Comparison of ENCODE assay signal across 8 mouse cellular contexts in genomic region chr5:109751391-109752071, GRCm38 (mm10). TPM values are rescaled to one million over a fixed set of nuclear protein-coding genes. Genes with fewer than 3 reads are reported as not detected.
DNase-seq lines count a peak whose midpoint lies in the region; ATAC-seq and TF ChIP-seq lines count a peak whose summit lies in the region.
"Not testable (repeated sequence)": the region's sequence is repeated elsewhere in the genome, so short reads cannot be mapped to it uniquely, and the experiment has no call there.

Gene 4930522L14Rik (minus strand): TSS chr5:109751886.

- peak; percentile 96 for ATAC-seq in megakaryocyte, adult 5-6 weeks (ENCODE audit: poor library complexity, severe bottlenecking)

- intact Hi-C loops in gastrocnemius, adult 2 months (cut with DNase I): not testable (repeated sequence)

- peak within 1 kb of the TSS; percentile 59 for H3K4me3 ChIP-seq in cortical plate, adult 2 months (ENCODE audit: insufficient read depth, low read length)
- H3K4me3 ChIP-seq in gastrocnemius, adult 2 months: peak within 1 kb of the TSS; percentile 83

- not testable (repeated sequence) for TF ChIP-seq POLR2A in cortical plate, adult 2 months (IDR thresholded peaks at IDR 0.05; ENCODE audit: extremely low read depth, insufficient read depth, low read length)

- DNase-seq in ZHBTc4 (ENCODE audit: low read depth, low spot score): peak; percentile 90
- peak; percentile 69 for DNase-seq in gastrocnemius, adult 2 months
- peak; percentile 77 for DNase-seq in induced T-regulatory cell, adult 2 months (ENCODE audit: low read depth)
- DNase-seq in left cerebral cortex, adult 8-10 months (ENCODE audit: low spot score in 2 of 2): peak; percentile 54 to 61
- peak; percentile 67 to 70 for DNase-seq in right cerebral cortex, postnatal 10 days (ENCODE audit: low spot score in 2 of 2)
- peak; percentile 44 for DNase-seq in urinary bladder, postnatal 25 days (ENCODE audit: low spot score)

- not testable (repeated sequence) for TF ChIP-seq CTCF in cortical plate, adult 2 months (IDR thresholded peaks at IDR 0.05; ENCODE audit: extremely low read depth, insufficient read depth, low read length); gastrocnemius, adult 2 months (IDR thresholded peaks at IDR 0.05)

- H3K4me1 ChIP-seq in cortical plate, adult 2 months (ENCODE audit: control insufficient read depth, insufficient read depth, low read length): not testable (repeated sequence)

- not testable (repeated sequence) for H3K27ac ChIP-seq in cortical plate, adult 2 months (ENCODE audit: insufficient read depth, low read length)
- H3K27ac ChIP-seq in gastrocnemius, adult 2 months: peak within 1 kb of the TSS; percentile 73

RNA-seq across cellular contexts. Expression of gene 4930522L14Rik, which starts in this region (rescaled TPM):
- 1.6 and 1.9 TPM in 2 replicates for polyA plus RNA-seq in cortical plate, adult 2 months (2012; rRNA removed)
- 1 to 10 TPM; 1.5 to 1.6 TPM for total RNA-seq in gastrocnemius, adult 2 months (2021)
- total RNA-seq in left cerebral cortex, adult 8-10 months (2022): 1 to 10 TPM; 3.2 to 5.0 (median 3.8) TPM
- 14.4 and 15.5 TPM in 2 replicates for total RNA-seq in megakaryocyte, adult 5-6 weeks (2015)
- total RNA-seq in megakaryocyte, adult 5-6 weeks (2017): 14.9 and 19.5 TPM in 2 replicates
